ENCODE assay signal across 24 mouse cellular contexts in genomic region chr5:149211041-149211440, GRCm38 (mm10).
"Had no signal": no experiment of that assay in that cellular context is flagged by ENCODE, and none has a peak within 500 bp of the region (broad histone marks: within the 10 kb centered on the region; RNA-seq: fewer than 3 reads in every experiment).

No protein-coding gene starts in this region.

- ATAC-seq: hindbrain, embryonic 16.5 days; inflammation-experienced regulatory T-cells, adult 6 months; intestine, embryonic 15.5 days; intestine, postnatal 0 days had no signal

- H3K4me3 ChIP-seq: gastrocnemius, adult 2 months; heart, embryonic 13.5 days; heart, embryonic 15.5 days; hindbrain, embryonic 10.5 days; hindbrain, embryonic 12.5 days; intestine, embryonic 15.5 days; layer of hippocampus, adult 2 months; left cerebral cortex, adult 2 months; limb, embryonic 10.5 days; limb, embryonic 12.5 days; liver, embryonic 13.5 days had no signal

- H3K27ac ChIP-seq: gastrocnemius, adult 2 months; heart, embryonic 13.5 days; heart, embryonic 15.5 days; hindbrain, embryonic 12.5 days; hindbrain, embryonic 14.5 days; intestine, embryonic 15.5 days; layer of hippocampus, adult 2 months; left cerebral cortex, adult 2 months; limb, embryonic 10.5 days; limb, embryonic 12.5 days; liver, embryonic 13.5 days had no signal

- H3K4me1 ChIP-seq: intestine, embryonic 15.5 days; limb, embryonic 10.5 days; limb, embryonic 12.5 days had no signal

- H3K9me3 ChIP-seq: heart, embryonic 13.5 days; heart, embryonic 15.5 days; hindbrain, embryonic 10.5 days; hindbrain, embryonic 12.5 days; intestine, embryonic 15.5 days; limb, embryonic 10.5 days; limb, embryonic 12.5 days; liver, embryonic 13.5 days had no signal

- DNase-seq: gastrocnemius, adult 2 months; gastrocnemius, postnatal 10 days; gastrocnemius, postnatal 25 days; heart, adult 18-20 months; heart, postnatal 14 days; heart, postnatal 36 days; kidney, postnatal 10 days; kidney, postnatal 25 days; kidney, postnatal 4 days; liver; liver, embryonic 13.5 days had no signal

- H3K27me3 ChIP-seq: heart, embryonic 13.5 days; heart, embryonic 15.5 days; hindbrain, embryonic 12.5 days; intestine, embryonic 15.5 days; limb, embryonic 12.5 days; liver, embryonic 13.5 days had no signal
